Mouse (Mus musculus) urinary bladder, adult 18-20 months (tissue): ENCODE measurements around the gene Myo1c.

Source experiments
- DNase-seq, 2 experiments: peaks; one replicate each; pipeline ENCODE4 v3.0.0; 2022; ENCODE audit warnings: low spot score in 2 of 2, mixed read lengths in 2 of 2

Myo1c gene

GRCm38 (mm10) chr11:75650311-75650710 lies at the start of gene Myo1c:
Myo1c (plus strand) TSS chr11:75650504.
- DNase-seq: no peak

- no peak for DNase-seq
These were observed 45.5 kb upstream of the Myo1c start for GRCm38 (mm10) chr11:75604826-75605225.

- DNase-seq: no peak
These were observed 45.0 kb upstream of the Myo1c start for GRCm38 (mm10) chr11:75605318-75605717.

GRCm38 (mm10) chr11:75608776-75609175 lies 41.5 kb upstream of the Myo1c start:
- no peak for DNase-seq

GRCm38 (mm10) chr11:75610021-75610420 lies 40.3 kb upstream of the Myo1c start:
- no peak for DNase-seq

- DNase-seq: no peak
These were observed 35.5 kb upstream of the Myo1c start for GRCm38 (mm10) chr11:75614769-75615168.

- DNase-seq: no peak
These were observed 34.7 kb upstream of the Myo1c start for GRCm38 (mm10) chr11:75615556-75615955.

GRCm38 (mm10) chr11:75619133-75619532 lies 31.2 kb upstream of the Myo1c start:
- DNase-seq: no peak

GRCm38 (mm10) chr11:75620136-75620780 lies 30.0 kb upstream of the Myo1c start:
- peak in 1 of 2 experiments; percentile 27 for DNase-seq

GRCm38 (mm10) chr11:75621426-75621825 lies 28.9 kb upstream of the Myo1c start:
- no peak for DNase-seq

- no peak for DNase-seq
These were observed 27.5 kb upstream of the Myo1c start for GRCm38 (mm10) chr11:75622588-75623329.

GRCm38 (mm10) chr11:75624102-75624554 lies 26.2 kb upstream of the Myo1c start:
- no peak for DNase-seq

GRCm38 (mm10) chr11:75625820-75626219 lies 24.5 kb upstream of the Myo1c start:
- no peak for DNase-seq

GRCm38 (mm10) chr11:75630098-75630497 lies 20.2 kb upstream of the Myo1c start:
- DNase-seq: no peak

GRCm38 (mm10) chr11:75630645-75631229 lies 19.6 kb upstream of the Myo1c start, which contains the start of gene Inpp5k:
Inpp5k (plus strand) TSS chr11:75630988.
- DNase-seq: peak; percentile 93 to 96

GRCm38 (mm10) chr11:75631561-75632225 lies 18.6 kb upstream of the Myo1c start:
- no peak for DNase-seq

GRCm38 (mm10) chr11:75632921-75633320 lies 17.4 kb upstream of the Myo1c start:
- no peak for DNase-seq

- DNase-seq: no peak
These were observed 15.5 kb upstream of the Myo1c start for GRCm38 (mm10) chr11:75634801-75635200.

GRCm38 (mm10) chr11:75635315-75635714 lies 15.0 kb upstream of the Myo1c start:
- DNase-seq: no peak

- no peak for DNase-seq
These were observed 7.0 kb upstream of the Myo1c start for GRCm38 (mm10) chr11:75643323-75643722.

GRCm38 (mm10) chr11:75644684-75645083 lies 5.6 kb upstream of the Myo1c start:
- no peak for DNase-seq

- DNase-seq: peak; percentile 26 to 64
These were observed 2.6 kb upstream of the Myo1c start for GRCm38 (mm10) chr11:75647681-75648211.
